Mouse (Mus musculus): Measurements from ENCODE around the gene Ptpn23.

- TF ChIP-seq GATA1 (IDR thresholded peaks at IDR 0.05; ENCODE audit: low read length) (no peak), TAL1 (IDR thresholded peaks at IDR 0.05; ENCODE audit: low read length) (no peak)
These were observed 38.2 kb downstream of the Ptpn23 start for GRCm38 (mm10) chr9:110369860-110370259.
